Mouse (Mus musculus) v-Abl transformed pro-B cells (cell line): ENCODE measurements around the gene Itgad.

Source experiments
- in situ Hi-C, 2 experiments: fragments of 400-800 bp; cut with MboI; formaldehyde crosslinking; loops; one replicate each; pipeline ENCODE4 v1.15.1; 2025; ENCODE audit not compliant: unreplicated experiment in 2 of 2

The Itgad gene

DNA sequence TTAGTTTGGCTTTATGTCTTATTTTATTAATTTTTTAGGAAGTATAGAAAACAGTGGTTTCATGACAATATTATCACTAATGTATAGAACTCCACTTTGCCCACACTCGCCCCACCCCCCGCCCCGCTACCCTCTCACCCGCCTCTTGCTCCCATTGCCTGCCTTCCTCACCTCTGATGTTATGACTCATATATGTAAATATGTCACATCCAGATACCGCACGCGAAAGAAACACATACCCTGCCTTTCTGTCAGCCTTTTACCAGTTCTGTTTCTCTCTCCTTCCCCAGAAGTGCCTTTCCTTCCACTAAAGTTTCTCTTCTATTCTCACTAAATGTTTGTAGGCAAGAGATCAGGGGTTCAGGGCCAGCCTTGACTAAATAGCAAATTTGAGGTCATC, 12.2 kb downstream of the Itgad start:
- in situ Hi-C loops: no loop called here

DNA sequence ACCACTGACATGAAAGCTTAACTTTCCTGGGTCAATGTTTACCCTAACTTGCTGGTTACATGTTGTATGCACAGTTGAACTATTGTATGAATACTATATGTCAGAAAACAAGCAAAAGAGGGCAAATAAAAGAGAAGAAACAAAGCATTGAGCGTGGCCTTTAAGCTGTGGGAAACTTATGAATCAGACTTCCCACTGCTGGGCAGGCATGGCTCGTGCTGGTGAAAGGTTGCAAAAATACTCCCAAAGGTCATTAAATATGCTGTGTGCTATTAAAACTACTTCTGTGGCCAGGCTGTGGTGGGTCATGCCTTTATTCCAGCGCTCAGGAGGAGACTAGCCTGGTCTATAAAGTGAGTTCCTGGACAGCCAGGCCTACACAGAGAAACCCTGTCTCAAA, 15.8 kb downstream of the Itgad start:
- in situ Hi-C loops: no loop called here

DNA sequence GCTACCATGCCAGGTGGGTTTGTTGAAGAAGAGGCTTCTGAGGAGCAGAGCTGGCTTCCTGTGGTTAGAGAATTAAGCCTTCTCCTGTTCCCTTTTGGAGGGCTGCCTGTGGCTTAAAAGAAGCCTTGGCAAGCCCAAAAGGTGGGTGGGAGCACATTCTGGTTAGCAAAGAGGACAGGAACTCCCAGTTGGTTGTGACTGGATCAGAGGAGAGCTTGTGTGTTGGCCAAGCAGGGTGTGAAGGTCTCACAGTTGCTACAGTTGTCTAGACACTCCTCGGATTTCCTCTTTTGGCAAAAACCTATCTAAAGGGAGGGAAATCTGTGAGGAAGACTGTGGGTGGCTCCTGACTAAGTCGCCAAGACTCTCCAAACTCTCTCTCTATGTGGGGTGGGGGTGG, 24.2 kb downstream of the Itgad start:
- in situ Hi-C loops: no loop called here

- in situ Hi-C loops: no loop called here
Measured at GRCm38 (mm10) chr7:128180126-128180525, 25.9 kb downstream of the Itgad start.

GRCm38 (mm10) chr7:128180546-128180945, 26.4 kb downstream of the Itgad start:
- in situ Hi-C loops: no loop called here

GRCm38 (mm10) chr7:128181691-128182090, 27.5 kb downstream of the Itgad start:
- in situ Hi-C loops: no loop called here

DNA sequence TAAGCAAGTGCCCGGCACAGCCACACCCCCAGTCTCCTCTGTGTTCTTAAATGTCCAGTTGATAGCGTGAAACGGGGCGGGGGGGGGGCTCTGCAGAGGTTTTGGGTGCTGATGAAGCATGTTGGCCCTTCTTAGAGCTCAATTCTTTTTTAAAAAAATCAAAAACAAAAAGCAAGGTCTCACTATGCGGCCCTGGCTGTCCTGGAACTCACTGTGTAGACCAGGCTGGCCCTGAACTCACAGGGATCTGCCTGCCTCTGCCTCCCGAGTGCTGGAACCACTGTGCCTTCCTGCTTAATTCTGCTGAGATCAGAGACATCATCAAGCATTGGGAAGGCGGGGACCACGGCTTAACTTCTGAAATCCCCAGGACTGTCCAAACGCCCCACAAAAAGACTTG, 47.4 kb downstream of the Itgad start:
- in situ Hi-C loops: loop anchor here in 1 of 2 experiments (10.0 kb wide), 1 partner anchor 47 kb away; the partner anchor contains the start of gene Itgad

- in situ Hi-C loops: loop anchor here in 1 of 2 experiments (10.0 kb wide), 1 partner anchor 48 kb away; the partner anchor contains the start of gene Itgad
Measured at GRCm38 (mm10) chr7:128203071-128203470, 48.9 kb downstream of the Itgad start.

DNA sequence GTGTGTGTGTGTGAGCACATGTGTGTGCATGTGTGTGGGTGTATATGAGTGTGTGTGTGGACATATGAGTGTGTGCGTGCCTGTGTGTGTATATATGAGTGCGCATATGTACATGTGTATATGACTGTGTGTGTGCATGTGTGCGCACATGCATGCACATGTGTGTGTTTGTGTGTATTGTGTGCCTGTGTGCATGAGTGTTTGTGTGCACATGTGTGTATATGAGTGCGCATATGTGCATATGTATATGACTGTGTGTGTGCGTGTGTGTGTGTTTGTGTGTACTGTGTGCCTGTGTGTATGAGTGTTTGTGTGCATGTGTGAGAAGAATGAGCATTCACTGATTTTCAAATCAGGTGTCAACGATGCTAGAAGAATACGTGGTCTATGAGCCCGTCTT, 50.0 kb downstream of the Itgad start:
- in situ Hi-C loops: loop anchor here in 1 of 2 experiments (10.0 kb wide), 1 partner anchor 49 kb away; the partner anchor contains the start of gene Itgad

GRCm38 (mm10) chr7:128205695-128206094, 51.5 kb downstream of the Itgad start:
- in situ Hi-C loops: loop anchor here (5.0 to 10.0 kb wide), 5 partner anchors 43 to 223 kb away; partner anchors contain the start of gene Itgad (in 1 of the 2)

- in situ Hi-C loops: loop anchor here (5.0 to 10.0 kb wide), 5 partner anchors 44 to 224 kb away; partner anchors contain the start of gene Itgad (in 1 of the 2)
Measured at GRCm38 (mm10) chr7:128206152-128206551, 52.0 kb downstream of the Itgad start, which contains the start of gene Cox6a2. Gene Cox6a2 (minus strand): TSS chr7:128206387.

DNA sequence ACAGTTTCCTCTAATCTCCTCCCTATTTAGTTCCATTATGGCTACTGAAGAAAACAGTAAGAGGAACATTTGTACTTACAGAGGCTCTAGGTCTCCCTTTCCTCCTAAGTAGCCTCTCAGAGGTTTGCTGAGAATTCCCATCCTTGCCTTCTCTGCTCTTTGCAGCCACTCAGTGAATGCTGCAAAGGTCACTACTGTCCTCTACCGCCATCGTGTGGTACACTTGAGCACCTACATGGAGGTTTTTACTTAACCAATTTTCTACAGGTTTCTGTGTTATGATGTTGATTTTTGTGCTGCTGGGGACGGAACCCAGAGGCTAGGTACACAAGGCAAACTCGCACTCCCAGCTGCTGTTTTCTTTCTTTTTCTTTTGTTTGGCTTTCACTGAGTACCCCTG, 54.0 kb downstream of the Itgad start:
- in situ Hi-C loops: loop anchor here (5.0 to 10.0 kb wide), 5 partner anchors 46 to 226 kb away; partner anchors contain the start of gene Itgad (in 1 of the 2)

GRCm38 (mm10) chr7:128209826-128210225, 55.6 kb downstream of the Itgad start:
- in situ Hi-C loops: loop anchor here (5.0 to 10.0 kb wide), 5 partner anchors 48 to 228 kb away; partner anchors contain the start of gene Itgad (in 1 of the 2)

DNA sequence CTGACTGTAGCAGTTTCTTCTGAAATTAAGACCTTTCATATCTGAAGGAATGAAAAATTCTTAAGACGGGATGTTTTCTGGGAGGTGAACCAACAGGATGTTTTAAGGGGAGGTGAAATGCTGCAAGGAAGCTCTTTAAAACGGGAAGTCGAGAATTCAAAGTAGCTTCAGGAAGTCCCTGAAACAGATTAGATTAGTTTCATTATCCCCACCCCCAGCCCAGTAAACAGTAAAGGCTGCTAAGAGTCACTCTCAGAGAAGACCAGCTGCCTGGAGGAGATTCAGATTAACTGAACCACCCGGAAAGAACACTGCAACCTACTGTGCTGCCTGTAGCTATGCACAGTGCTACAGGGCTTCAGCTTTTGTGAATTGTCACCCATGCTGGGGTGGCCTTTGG, 65.8 kb downstream of the Itgad start:
- in situ Hi-C loops: no loop called here

- in situ Hi-C loops: no loop called here
Measured at GRCm38 (mm10) chr7:128220936-128221335, 66.8 kb downstream of the Itgad start.

DNA sequence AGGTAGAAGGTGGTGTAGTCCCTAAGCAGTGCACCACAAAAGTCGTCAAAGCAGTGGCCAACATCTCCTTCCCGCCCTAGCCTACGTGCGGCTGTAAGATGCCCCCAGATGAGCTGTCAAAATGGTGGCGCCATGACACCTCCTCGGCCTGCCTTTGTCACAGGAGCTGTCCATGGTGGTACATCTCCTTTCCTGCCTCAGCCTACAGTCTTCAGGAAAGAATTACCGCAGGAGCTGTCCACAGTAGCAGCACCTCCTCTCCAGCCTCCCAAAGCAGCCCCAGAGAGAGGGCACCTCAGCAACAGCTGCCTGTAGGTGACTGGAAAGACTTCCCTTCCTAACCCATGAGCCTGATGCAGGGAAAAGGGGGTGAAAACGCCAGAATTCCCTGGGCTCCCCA, 77.6 kb downstream of the Itgad start:
- in situ Hi-C loops: loop anchor here (10.0 kb wide), 2 partner anchors 457 to 567 kb away; partner anchors contain the start of gene Setd1a (in 1 of the 2)

DNA sequence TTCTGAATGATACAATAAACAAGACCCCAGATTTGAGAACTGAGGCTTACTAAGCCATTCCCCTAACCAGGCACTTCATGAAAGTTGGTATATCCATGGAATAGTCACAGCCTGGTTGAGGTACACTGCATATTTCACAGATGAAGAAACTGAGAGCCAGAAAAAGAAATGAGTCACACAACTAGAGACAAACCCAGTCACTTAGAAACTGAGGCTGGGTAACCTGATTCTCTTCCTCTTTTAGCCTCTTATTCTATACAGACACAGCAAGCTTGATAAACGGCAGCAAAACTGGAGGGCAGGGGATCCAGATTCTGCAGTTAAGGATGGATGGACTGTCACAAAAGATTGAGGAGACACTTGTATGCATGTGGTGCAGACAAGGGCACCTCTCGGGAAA, 80.6 kb downstream of the Itgad start:
- in situ Hi-C loops: loop anchor here (10.0 kb wide), 2 partner anchors 460 to 570 kb away; partner anchors contain the start of gene Setd1a (in 1 of the 2)

DNA sequence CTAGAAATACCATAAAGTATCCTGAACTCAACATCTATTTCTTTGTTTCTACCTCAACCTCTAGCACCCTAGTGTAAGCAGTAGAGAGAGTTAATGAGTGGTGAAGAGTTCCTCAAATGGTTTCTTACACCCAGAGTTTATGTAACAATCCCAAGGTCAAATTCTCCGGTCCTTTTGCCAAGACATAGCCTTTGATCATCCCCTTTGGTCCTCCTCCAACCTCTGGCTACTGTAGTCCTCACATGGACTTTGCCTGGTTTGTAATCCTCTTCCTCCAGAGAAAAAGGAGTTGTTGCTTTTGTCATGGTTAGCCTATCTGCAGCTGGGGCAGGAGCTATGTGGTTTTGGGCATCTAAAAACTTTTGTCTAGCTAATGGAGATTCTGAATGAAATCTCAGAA, 81.3 kb downstream of the Itgad start:
- in situ Hi-C loops: loop anchor here (10.0 kb wide), 2 partner anchors 461 to 571 kb away; partner anchors contain the start of gene Setd1a (in 1 of the 2)

GRCm38 (mm10) chr7:128236426-128236825, 82.2 kb downstream of the Itgad start:
- in situ Hi-C loops: loop anchor here (10.0 kb wide), 2 partner anchors 462 to 572 kb away; partner anchors contain the start of gene Setd1a (in 1 of the 2)

GRCm38 (mm10) chr7:128236856-128237592, 82.8 kb downstream of the Itgad start, which contains the start of gene Armc5:
Gene Armc5 (plus strand): TSS chr7:128237342.
- in situ Hi-C loops: loop anchor here (10.0 kb wide), 2 partner anchors 462 to 572 kb away; partner anchors contain the start of gene Setd1a (in 1 of the 2)

DNA sequence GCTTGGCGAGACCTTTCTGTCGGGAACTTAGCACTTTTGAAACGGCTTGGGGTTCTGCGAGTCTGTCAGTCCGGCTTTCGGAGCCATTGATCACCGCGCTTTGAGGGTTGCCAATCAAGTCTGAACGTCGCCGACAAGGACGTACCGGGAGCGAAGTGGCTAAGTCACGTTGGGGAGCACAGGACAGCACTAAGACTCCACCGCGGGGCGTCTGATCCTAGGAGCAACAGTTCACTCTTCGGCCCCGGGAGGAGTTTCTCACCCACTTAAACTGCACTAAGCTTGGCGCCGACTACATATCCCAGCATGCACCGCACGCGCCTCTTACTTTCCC, 83.4 kb downstream of the Itgad start:
- in situ Hi-C loops: loop anchor here (10.0 kb wide), 2 partner anchors 463 to 573 kb away; partner anchors contain the start of gene Setd1a (in 1 of the 2)
